Mouse (Mus musculus) kidney, postnatal 4 days (tissue): ENCODE results near the gene Polr2h.
A peak's percentile ranks its signal among the peaks of the same experiment; 100 is the strongest.

ENCODE experiments used
- DNase-seq, 2 experiments: peaks; one replicate each; pipeline ENCODE4 v3.0.0; 2021; ENCODE audit warnings: mixed read lengths in 2 of 2

The Polr2h gene

GRCm38 (mm10) chr16:20701729-20702521 is 15.5 kb upstream of the Polr2h start:
- peak in 1 of 2 experiments; percentile 34 for DNase-seq

GRCm38 (mm10) chr16:20702522-20702893 is 15.0 kb upstream of the Polr2h start:
- DNase-seq = peak; percentile 88 to 91

- no peak for DNase-seq
These were observed 14.4 kb upstream of the Polr2h start for GRCm38 (mm10) chr16:20703071-20703470.

- no peak for DNase-seq
These were observed 13.6 kb upstream of the Polr2h start for GRCm38 (mm10) chr16:20703699-20704400.

GRCm38 (mm10) chr16:20705786-20706185 is 11.7 kb upstream of the Polr2h start:
- DNase-seq = no peak

GRCm38 (mm10) chr16:20706407-20707055 is 10.9 kb upstream of the Polr2h start:
- DNase-seq = peak; percentile 34 to 48

GRCm38 (mm10) chr16:20708220-20708938 is 9.1 kb upstream of the Polr2h start:
- no peak for DNase-seq

GRCm38 (mm10) chr16:20708939-20709734 is 8.3 kb upstream of the Polr2h start:
- peak; percentile 71 to 72 for DNase-seq

- no peak for DNase-seq
These were observed 7.1 kb upstream of the Polr2h start for GRCm38 (mm10) chr16:20710370-20710769.

- DNase-seq = no peak
These were observed 6.7 kb upstream of the Polr2h start for GRCm38 (mm10) chr16:20710810-20711209.

GRCm38 (mm10) chr16:20712190-20712589 is 5.3 kb upstream of the Polr2h start:
- no peak for DNase-seq

GRCm38 (mm10) chr16:20712889-20713288 is 4.6 kb upstream of the Polr2h start:
- DNase-seq = no peak

- no peak for DNase-seq
These were observed 3.0 kb upstream of the Polr2h start for GRCm38 (mm10) chr16:20714307-20715080.

GRCm38 (mm10) chr16:20715161-20715560 is 2.3 kb upstream of the Polr2h start:
- no peak for DNase-seq

GRCm38 (mm10) chr16:20715566-20715965 is 1.9 kb upstream of the Polr2h start:
- no peak for DNase-seq

- peak; percentile 86 to 92 for DNase-seq
These were observed 1.3 kb upstream of the Polr2h start for GRCm38 (mm10) chr16:20715976-20716840.

- no peak for DNase-seq
These were observed 654 bp upstream of the Polr2h start for GRCm38 (mm10) chr16:20716841-20717180.

- DNase-seq = no peak
These were observed 659 bp downstream of the Polr2h start for GRCm38 (mm10) chr16:20717978-20718670.

- no peak for DNase-seq
These were observed 4.3 kb downstream of the Polr2h start for GRCm38 (mm10) chr16:20721808-20722207.

GRCm38 (mm10) chr16:20722736-20723135 is 5.3 kb downstream of the Polr2h start:
- no peak for DNase-seq
